Mouse (Mus musculus): ENCODE measurements around the gene Rpl36al. TPM values are rescaled to one million over a fixed set of nuclear protein-coding genes. Genes with fewer than 3 reads are reported as not detected.

The Rpl36al gene
- total RNA-seq, 2 experiments from 2014 or later: 505 to 610 TPM

DNA sequence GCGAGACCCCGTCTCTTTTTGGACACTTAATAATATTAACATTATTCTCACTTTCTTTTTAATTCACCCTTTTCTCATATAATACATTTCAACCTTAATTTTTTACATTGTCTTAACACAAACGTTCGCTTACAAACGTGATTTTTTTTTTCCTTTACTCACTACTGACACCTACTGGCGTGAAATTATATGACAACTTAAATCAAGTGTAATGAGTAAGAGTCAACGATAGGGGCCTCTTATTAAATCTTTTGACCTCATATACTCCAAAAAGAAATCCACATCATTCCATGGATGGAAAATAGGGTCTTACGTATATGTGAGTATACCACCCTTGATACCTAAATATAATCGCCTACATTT is 24.3 kb downstream of the Rpl36al start:
- no peak for DNase-seq (ENCODE audit: low spot score in 2 of 2)

- peak; percentile 95 to 97 for DNase-seq (ENCODE audit: low spot score in 2 of 2)
Measured at GRCm38 (mm10) chr12:69158765-69159577, 24.9 kb downstream of the Rpl36al start, which contains the start of gene Rps29. Gene Rps29, minus strand, starts transcription at chr12:69159186.

DNA sequence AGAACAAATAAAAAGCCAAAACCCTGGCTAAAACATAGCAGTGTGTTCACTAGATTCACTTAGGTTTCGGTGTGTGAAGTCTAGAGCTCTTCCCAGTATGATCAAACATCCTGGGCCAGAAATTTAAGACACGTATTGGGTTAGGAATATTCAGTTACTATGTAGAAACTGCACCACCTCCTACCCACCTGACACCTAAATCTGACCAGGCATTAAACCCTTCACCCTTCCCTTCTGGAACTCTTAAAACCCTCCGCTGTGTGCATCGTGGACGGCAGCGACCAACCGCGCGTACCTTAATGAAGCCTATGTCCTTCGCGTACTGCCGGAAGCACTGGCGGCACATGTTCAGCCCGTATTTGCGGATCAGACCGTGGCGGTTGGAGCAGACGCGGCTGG is 25.5 kb downstream of the Rpl36al start:
- no peak for DNase-seq (ENCODE audit: low spot score in 2 of 2)

- no peak for DNase-seq (ENCODE audit: low spot score in 2 of 2)
Measured at GRCm38 (mm10) chr12:69157107-69157506, 26.8 kb downstream of the Rpl36al start.

- DNase-seq (ENCODE audit: low spot score in 2 of 2): no peak
Measured at GRCm38 (mm10) chr12:69156436-69156835, 27.4 kb downstream of the Rpl36al start.

DNA sequence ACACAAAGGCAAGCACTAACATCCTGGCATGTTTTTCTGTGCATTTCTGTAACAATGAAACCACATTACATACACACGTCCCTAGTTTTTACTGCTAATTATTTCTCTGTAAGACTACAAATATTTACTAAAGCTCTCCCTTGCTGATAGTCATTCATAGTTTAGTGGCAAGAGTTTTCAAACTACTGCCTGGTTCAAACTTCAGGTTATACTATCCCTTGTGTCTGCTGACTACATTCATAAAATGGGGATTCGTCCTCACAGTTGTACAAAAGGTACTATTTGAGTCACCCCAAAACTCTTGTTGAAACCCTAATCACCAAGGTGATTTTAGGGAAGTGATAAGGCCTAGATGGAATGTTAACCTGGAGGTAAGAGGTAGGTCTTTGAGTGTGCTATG is 28.0 kb downstream of the Rpl36al start:
- DNase-seq (ENCODE audit: low spot score in 2 of 2): no peak

GRCm38 (mm10) chr12:69150049-69150448 is 33.8 kb downstream of the Rpl36al start:
- no peak for DNase-seq (ENCODE audit: low spot score in 2 of 2)

DNA sequence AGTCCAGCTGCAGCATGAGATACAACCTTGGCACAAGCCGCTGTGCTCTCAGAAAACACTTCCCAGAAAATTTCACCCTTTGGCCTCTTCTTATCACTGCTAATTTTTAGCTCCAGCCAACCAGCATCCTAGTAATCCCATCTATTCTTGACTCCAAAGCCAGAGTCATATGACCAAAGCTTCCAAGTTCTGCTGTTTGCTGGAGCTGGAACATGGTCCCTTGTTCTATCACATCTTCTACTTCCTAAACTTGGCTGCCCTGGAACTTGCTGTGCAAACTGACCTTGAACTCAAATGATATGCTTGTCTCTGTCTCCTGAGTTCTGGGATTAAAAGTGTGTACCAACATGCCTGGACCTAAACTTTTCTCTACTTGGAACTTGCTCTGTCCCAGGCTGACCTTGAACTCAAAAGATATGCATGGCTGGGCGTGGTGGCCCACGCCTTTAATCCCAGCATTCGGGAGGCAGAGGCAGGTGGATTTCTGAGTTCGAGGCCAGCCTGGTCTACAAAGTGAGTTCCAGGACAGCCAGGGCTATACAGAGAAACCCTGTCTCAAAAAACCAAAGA is 36.6 kb downstream of the Rpl36al start:
- DNase-seq (ENCODE audit: low spot score in 2 of 2): no peak

GRCm38 (mm10) chr12:69143460-69143859 is 40.4 kb downstream of the Rpl36al start:
- no peak for DNase-seq (ENCODE audit: low spot score in 2 of 2)

GRCm38 (mm10) chr12:69139841-69140240 is 44.0 kb downstream of the Rpl36al start:
- DNase-seq (ENCODE audit: low spot score in 2 of 2): no peak

DNA sequence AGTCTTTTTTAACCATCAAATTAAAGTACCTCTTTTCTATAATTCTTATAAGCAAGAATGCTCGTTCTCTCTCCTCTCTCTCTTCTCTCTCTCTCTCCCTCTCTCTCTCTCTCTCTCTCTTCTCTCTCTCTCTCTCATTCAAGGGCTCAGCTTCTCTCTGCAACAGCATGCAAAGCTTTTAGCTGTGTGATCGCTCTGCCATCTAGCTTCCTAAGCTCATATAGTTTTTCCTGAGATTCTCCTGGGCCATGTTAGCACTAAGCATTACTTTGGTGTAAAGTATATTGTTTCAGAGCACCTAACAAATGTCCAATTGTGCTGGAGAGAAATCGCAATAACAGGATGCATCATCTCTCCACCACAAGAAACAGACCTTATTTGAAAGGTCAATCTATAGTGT is 44.7 kb downstream of the Rpl36al start:
- no peak for DNase-seq (ENCODE audit: low spot score in 2 of 2)

Small RNA genes lying within 50 kb of the gene (microRNA-seq; reads per million reads assigned to microRNA genes)
- gene Gm47287 (ENCODE audit: borderline number of aligned reads in 2 of 2) (0 reads per million in 2 experiments), gene Gm47295 (ENCODE audit: borderline number of aligned reads in 2 of 2) (2.4 to 19.0 reads per million in 2 experiments)

Other genes with a start within 250 kb of the Rpl36al start
- gene Rps29, start 24.9 kb downstream of the Rpl36al start, total RNA-seq (2021): 1,000 to 10,000 TPM; 1,279 to 1,338 TPM
- not detected for gene Lrr1, start 15.3 kb downstream of the Rpl36al start, total RNA-seq (2021)
- 10 to 100 TPM; 43.1 to 62.8 TPM for gene Mgat2, start 74 bp upstream of the Rpl36al start, total RNA-seq (2021)
- gene Gm49383, start 13.0 kb upstream of the Rpl36al start, total RNA-seq (2021): 1 to 10 TPM; 3.3 to 4.5 TPM
- 1 to 10 TPM; 1.1 to 1.3 TPM for gene Dnaaf2, start 14.3 kb upstream of the Rpl36al start, total RNA-seq (2021)
- gene Gm49384, start 20.2 kb upstream of the Rpl36al start, total RNA-seq (2021): 1 to 10 TPM; 2.9 to 4.1 TPM
- 1 to 10 TPM in 1 of 2 experiments, under 1 TPM in 1; 0.99 to 1.3 TPM for gene Pole2, start 44.1 kb upstream of the Rpl36al start, total RNA-seq (2021)
- 1 to 10 TPM; 7.0 to 8.5 TPM for gene Klhdc1, start 57.1 kb upstream of the Rpl36al start, total RNA-seq (2021)
- gene Klhdc2, start 112.6 kb upstream of the Rpl36al start, total RNA-seq (2021): 10 to 100 TPM; 53.2 to 55.6 TPM
- 10 to 100 TPM; 40.3 to 48.6 TPM for gene Nemf, start 173.1 kb upstream of the Rpl36al start, total RNA-seq (2021)
- gene Arf6, start 188.1 kb upstream of the Rpl36al start, total RNA-seq (2021): 100 to 1,000 TPM; 117 to 135 TPM
- gene Gm9887, start 188.4 kb upstream of the Rpl36al start, total RNA-seq (2021): under 1 TPM; 0.70 to 0.89 TPM